Mouse (Mus musculus) cerebellum, adult 9-10 months (tissue): ENCODE measurements around the gene St3gal5.

Experiments
- DNase-seq: peaks from one replicate; pipeline ENCODE4 v3.0.0; 2022

The St3gal5 gene

DNA sequence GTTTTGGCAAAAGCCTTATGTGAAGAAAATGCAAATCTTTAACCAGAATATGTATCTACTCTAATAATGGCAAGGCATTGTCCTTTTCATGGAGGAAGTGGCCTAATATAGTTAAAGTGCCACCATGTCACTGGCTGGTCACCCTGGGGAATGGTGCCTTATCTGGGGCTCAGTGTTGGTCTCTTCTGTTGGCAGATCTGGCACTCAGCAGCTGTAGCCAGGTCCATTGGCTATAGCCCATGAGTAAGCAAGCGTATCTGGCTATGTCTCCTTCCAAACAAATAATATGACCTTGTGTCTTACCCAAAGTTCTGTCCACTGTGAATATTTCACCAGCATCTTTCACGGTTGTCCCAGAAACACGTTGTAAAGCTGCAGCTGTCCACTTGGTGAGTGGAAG, 74.0 kb downstream of the St3gal5 start:
- DNase-seq, result no peak

DNA sequence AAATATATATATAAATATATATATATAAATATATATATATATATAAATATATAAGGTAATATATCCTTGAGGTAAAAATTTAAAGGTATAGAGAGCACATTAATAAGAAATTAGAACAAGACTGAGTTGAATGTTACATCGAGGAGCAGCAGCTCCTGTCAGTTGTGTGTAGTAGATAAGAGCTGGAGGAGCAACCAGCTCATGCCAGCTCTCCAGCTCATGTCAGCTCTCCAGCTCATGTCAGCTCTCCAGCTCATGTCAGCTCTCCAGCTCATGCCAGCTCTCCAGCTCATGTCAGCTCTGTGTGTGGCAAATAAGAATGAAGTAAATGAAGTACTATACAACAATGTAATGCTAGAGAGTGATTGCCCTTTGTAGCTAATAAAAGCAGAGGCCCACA, 76.0 kb downstream of the St3gal5 start:
- DNase-seq, result no peak

DNA sequence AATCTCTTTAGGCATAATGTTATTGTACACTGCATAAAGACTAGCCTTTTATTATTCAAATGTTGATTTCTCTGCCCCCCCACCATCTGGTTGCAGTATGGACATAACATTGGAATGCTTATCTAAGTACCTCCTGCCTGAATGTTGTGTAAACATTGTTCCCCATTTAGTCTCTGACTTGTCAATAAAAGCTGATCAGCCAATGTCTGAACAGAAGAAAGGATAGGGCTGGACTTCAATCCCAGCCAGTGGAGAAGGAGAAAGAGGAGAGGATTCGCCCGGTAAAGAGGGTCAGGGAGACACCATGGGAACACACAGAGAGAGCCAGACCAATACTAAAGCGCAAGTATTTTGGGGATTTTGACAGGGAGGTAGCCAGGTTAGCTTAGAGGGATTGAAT, 78.0 kb downstream of the St3gal5 start:
- no peak for DNase-seq

DNA sequence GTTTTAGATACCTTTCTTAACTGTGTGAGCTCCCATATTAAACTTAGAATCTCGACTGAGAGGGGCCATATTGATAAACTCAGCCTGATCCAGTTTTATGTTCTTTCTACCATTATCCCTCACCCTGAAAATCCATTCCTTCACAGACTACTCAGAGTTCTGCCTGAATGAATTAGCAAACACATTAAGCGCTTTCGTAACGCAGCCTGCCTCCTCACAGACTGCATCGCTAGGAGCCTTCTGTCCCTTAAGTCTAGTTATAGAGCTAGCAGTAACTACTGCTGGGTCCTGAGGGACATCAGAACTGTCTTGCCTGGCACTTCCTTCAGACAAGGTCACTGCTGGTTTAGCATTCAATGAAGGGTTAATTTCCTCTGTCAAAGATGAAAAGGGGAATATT, 78.6 kb downstream of the St3gal5 start:
- no peak for DNase-seq

DNA sequence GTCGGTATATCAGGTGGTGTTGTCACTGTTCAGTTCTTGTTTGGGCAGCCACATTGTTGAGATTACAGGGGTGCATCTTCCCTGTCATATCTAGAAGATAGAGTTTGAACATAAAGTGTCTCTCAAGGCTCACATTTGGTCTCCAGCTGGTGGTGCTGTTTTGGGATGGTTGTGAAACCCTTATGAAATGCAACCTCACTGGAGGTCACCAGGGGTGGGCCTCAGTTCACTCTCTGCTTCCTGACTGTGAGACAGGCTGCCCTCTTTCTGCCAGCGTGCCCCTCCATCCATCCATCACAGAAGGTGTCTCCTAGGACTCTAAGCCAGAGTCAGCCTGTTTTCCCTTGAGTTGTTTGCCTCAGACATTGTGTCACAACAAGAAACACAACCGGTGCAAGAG, 80.0 kb downstream of the St3gal5 start:
- DNase-seq, result no peak

DNA sequence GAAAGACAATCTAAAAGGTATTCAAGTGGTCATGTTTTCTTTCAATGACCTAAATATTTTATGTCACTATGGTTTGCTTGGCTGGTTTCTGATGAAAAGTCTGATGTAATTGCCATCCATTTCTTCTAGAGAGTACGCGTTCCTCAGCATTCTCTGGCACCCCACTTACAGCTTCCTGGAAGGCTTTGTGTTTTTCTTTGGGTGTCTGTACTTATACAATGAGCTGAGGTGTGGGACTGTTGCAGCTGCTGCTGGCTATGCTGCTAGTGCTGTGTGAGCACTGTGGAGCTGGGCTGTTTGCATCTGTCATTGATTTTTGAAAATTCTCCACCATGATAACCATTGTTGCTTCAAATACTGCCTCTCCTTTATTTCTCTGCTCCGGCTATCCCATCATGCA, 81.6 kb downstream of the St3gal5 start:
- no peak for DNase-seq

DNA sequence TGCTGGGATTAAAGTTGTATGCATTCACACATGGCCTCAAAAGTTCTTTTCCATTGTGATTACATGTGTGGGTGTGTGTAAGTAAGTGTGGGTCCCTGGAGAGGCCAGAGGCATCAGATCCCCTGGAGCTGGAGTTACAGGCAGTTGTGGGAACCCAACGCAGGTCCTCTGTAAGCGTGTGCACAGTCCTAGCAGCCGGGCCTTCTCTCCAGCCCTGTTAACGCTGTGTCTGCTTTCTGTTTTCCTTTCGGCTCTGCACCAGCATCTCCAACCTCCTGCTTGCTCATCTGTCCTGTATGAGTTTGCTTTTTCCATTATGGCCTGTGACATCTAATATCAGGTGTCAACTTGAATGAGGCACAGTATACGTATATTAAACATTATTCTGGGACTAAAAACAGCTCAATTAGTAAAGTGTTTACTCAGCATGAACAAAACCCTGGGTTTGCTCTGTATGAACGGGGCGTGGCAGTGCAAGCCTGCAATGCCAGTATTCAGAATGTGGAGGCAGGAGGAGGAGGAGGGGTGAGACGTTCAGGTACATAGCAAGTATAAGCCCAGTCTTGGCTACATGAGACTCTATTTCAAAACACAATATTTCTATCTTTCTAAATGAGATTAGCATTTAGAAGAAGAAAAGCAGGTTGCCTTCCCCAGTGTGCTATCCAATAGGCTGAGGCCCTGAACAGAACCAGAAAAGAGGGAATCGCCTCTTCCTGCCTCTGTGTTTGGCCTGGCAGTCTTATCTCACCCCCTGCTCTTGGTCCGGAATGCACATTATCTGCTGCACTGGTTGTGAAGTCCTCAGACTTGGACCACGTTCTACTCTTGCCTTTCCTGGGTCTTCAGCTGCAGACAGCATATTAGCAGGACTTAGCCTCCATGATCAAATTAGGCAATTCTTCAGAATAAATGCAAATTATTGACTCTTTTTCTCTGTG, 82.4 kb downstream of the St3gal5 start:
- DNase-seq, result no peak

DNA sequence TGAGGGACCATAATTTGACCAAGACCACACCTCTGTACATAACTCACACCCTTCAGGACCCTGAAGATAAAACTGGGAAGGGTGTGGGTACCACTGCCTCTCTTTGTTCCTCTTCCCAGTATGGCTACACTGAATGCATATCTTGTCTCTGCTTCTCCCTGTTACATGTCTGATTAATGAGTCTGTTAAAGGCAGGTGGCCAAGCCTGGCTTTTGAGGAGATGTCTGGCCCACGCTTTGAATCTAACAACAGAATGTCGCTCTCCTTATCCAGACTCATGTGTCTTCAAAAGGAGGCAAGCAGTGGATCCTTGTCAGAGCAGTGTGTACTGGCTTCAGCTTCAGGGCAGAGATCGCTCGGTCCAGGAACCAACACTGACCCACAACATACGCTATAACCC, 87.2 kb downstream of the St3gal5 start:
- no peak for DNase-seq

DNA sequence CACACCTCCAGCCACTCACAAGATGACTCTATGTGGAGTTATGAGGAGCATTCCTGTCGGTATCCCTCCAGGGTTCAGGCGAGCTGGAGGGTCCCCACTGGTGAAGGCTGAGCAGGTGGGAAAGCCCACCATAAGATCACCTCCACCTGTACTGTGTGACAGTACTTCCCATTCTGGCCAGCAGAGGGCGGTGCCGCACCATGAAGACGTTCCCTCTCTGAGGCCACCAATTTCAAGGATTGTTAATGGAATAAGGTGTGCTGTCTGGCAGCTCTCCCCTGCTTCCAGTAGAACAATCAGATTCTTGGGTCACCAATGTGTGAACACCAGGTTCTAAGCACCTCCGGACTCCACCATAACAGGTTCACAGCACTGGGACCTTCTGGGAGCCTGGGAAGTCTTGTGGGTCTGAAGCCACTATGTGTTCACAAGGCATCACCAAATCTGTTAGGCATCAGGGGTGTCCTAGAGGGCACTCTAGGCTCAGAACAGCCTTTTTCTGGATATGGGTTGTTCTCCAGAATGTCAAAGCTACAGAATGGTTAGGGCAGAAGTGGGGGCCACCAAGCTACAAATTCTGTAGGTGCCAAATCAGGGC, 88.6 kb downstream of the St3gal5 start:
- DNase-seq, result peak; percentile 87

DNA sequence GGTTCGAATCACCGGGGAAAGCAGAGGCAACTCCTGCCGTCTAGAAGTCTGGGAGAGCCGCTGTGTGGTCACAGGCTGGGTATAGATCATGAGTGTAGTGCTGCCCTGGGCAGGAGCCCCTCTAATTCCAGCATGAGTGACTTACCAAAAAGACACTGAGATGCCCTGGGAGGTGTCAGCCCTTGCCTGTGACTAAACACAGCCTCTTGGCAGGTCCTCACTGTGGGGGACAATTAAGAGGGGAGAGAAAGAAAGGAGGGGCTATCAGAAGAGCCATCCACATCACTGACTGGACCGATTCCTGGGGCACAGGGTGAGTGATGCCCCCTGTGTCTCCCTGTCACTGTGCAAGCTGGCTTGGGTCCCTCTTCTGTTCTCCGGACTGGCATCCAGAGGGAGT, 89.4 kb downstream of the St3gal5 start:
- DNase-seq, result no peak

DNA sequence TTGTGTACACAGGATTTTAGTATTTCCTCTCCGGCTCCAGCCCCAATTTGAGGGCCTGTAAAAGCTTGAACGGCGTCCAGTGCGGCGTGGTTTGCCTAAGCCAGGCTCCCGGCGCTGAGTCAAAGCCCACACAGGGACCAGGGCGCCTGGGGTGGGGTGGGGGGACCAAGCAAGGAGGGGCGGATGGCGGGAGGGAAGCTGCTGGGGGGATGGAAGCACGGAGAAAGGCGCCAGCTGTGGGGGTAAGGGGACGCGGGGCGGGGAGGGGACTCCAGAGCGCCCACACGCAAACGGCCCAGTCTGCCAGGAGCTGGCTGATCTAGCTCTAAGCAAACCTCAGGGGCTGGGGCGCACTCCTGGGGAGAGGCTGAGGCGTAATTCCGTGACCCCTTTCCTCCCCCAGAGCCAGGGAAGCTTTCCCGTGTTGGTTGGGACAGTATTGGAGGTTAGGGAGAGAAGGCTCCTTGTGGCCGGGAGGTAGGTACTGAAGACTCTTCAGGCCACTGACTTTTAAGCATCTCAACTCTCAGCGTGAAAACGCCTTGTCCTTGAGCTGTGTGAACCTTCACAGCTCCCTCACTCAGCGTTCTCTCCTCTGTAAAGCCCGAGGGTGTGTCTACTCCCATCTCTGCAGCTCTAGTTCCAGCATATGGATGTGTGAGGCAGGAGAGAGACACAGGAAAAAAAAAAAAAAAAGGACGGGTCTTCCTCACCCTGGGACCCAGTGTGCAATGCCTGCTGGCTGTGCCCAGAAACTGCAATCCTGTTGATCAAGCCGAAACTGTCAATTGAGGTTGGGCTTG, 91.9 kb downstream of the St3gal5 start:
- no peak for DNase-seq

DNA sequence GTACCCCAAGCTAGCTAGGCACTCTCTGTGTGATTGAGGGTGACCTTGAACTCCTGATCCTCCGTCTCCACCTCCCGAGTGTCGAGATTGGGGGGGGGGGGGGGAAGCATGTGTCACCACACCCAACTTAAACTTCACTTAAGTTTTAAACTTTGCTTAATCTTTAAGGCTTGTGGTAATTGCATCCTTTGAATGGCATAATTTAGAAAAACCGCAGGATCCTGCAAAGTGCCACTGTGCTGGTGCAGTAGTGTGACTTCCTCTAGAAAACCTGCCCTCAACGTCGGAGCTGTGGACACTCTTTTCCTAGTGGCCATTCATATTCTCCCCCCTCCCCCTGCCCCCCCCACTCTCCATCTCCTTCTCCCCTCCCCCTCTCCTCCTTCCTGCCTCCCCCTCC, 92.7 kb downstream of the St3gal5 start:
- DNase-seq, result no peak

DNA sequence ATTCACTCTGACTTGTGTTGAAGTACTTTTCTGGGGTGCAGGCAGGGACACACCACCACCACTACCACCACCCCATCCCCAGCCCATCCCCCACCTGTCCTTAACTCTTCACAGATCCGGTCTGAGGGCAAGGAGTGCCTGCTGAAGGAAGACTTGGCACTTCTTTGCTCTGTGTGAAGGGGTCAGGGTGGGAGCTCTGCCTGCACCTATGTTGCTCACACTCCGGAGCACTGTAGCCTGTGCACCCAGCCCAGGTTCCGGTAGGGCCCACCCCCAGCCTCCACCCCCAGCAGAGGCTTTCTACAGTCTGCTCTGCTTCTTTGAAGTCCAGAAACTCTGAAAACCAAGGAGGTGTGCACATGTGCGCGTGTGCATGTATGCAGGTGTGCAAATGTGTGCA, 93.2 kb downstream of the St3gal5 start:
- DNase-seq, result no peak

DNA sequence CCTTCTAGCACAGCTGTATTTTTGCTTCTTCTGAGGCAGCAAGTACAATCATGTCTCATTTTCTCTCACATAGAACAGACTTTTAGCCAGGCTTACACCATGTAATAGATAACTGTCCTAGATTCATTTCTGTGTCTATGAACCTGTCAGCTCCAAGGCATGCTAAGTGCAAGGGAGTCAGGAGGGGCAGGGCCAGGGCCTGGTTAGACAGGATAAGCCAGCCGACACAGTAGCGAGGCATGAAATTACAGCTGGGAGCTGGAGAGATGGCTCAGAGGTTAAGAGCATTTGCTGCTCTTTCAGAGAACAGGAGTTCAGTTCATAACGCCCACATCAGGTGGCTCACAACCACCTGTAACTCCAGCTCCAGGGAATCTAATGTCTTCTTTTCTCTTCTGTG, 99.3 kb downstream of the St3gal5 start:
- no peak for DNase-seq

DNA sequence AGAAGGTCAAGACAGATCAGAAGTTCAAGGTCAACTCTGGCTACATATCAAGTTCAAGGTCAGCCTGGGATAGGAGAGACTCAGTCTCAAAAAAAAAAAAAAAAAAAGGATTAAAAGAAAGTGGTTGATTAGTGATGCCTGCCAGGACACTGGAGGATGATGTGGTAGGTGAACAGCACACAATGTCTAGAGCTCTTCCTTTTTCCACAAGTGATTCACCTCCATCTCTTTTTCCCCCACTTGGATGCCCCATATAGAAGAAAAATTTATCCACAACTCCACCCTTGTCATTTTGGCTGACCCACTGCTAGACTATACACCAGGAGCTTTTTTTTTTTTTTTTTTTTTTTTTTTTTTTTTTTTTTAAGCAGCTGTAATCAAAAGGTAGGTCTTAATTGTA, 100.1 kb downstream of the St3gal5 start:
- DNase-seq, result no peak

DNA sequence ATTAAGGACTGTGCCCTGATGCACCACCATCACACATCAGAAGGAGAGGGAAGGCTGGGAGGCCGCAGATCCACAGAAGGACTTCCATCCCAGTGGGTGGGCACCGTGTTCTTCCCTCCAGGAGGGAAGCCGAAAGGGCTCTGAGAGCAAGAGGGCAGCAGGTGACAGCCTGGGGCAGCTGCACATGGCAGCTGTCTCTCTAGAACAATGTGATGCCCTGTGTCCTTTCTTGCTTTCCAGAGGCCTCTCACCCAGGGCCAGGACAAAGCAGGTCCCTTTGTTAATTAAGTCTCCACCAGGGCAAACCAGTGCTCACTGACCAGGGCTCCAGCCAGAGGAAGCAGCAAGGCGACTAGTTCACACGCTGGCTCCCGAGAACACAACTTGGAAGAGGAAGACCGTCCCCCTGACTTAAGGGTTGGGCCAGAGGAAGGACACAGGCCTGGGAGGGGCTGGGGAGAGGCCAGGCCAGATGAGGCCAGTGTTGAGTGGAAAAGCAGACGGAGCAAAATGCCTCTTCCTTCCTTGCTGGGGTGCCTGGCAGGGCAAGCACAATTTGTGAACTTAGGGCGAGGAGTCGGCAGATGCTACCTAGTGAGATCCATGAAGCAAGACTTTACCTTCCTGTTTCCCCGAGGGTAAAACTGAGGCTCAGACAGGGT, 103.3 kb downstream of the St3gal5 start:
- DNase-seq, result no peak

DNA sequence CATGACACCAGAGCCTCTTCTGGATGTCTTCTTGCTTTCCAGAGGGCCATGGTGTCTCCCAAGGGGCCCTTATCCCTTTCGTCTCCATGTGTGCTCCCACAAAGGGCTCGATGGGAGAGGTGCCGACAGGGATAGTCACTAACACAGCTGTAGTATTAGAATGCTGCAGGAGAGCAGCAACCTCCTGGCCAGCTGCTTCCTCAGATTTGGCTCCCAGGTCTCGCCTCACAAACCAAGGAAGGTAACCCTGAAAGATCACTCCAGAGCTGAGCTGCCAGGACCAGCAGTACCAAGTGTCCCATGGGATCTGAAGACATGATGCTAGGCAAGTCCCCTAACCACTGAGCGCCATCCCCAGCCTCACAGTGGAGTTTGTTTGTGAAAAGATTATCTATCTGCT, 105.3 kb downstream of the St3gal5 start:
- no peak for DNase-seq

DNA sequence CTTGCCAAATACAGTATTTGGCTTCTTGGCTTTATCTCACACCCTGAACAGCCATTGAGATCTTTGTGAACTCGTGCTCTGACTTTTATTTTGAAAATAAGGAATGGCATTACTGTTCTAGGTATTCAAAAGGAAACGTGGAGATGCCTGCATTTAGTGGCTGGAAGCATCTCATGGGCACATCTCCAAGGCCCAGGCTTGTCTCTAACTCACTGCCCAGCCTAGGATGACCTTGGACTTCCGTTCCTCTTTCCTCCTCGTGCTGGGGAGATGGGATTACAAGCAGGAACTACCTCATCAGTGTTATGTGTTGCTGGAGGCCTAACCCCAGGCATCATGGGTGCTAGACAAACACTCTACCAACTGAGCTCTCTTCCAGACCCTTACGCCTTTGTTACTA, 105.9 kb downstream of the St3gal5 start:
- no peak for DNase-seq
